Mouse (Mus musculus) heart, postnatal 4 days (tissue): ENCODE measurements at regions not wholly inside any gene's neighbourhood (a gene's known extent, or its start where the extent isn't known, plus 50 kb on each side); places are given as distances from the start of the nearest gene placed in this dataset.

Source experiments
- DNase-seq: peaks from one replicate; pipeline ENCODE4 v3.0.0; 2021

DNA sequence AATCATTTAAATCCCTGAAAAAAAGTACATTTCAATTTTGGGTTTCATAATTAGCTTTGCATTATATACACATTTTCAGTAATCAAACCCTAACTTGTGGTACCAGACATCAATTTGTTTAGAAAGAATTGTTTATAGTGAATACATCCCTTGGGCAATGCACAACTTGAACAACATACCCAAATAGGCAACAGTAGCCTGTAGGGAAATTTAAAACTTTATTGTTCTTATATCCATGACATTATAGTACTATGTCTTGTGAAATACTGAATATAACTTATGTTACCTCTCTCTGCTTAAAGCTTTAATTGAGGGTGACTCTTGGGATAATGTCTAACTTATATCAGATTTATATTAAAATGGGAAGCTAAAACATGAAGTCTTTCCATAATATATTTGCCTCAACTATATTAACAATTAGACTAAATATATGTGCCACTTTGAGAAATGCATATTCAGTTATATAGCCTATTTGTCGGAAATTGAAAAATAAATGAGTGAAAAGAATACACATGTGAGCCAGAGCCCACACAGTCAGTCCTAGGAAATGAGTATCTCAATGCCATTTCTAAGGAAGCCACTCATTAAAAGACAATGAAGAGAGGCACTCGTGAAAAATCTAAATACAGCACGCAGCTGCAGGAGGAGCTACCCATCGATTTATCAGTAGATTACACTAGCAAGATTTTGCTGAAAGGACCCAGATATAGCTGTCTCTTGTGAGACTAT is 458.1 kb upstream of the Slitrk6 start:
- DNase-seq: no peak

DNA sequence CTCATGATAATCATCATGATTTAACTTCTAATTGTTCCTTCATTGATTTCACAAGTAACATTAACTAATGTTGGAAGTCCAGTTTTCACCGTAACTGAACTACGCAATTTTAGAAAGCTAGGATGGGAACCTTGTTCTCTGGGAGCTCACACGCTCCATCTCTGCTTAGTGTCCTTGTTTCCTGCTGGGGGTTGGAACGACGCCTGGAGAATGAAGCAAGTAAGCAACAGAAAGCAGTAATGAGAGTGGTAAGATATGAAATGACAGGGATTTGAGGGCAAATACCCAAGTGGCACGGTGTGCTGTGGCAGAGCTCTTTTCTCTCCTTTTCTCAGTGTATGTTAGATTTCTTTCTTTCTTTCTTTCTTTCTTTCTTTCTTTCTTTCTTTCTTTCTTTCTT is 448.0 kb upstream of the Slitrk5 start:
- DNase-seq: no peak

DNA sequence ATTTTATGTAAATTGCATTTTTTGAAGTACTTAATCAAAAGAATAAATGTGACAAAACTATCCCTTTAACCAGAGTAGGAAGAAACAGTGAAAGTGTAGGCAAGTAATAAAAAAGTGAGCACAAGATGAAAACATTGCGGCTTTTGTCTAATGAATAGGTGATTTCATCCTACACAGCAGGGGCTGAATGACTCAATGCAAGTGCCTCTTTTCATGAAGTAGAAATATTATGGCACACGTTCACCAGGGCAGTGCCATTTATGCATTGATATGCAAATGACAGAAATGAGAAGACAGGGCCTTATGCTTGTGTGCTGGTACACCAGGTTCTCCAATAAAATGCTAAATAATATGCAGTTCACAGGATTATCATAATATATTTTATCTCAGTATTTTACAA is 435.8 kb upstream of the Slitrk5 start:
- DNase-seq: no peak

DNA sequence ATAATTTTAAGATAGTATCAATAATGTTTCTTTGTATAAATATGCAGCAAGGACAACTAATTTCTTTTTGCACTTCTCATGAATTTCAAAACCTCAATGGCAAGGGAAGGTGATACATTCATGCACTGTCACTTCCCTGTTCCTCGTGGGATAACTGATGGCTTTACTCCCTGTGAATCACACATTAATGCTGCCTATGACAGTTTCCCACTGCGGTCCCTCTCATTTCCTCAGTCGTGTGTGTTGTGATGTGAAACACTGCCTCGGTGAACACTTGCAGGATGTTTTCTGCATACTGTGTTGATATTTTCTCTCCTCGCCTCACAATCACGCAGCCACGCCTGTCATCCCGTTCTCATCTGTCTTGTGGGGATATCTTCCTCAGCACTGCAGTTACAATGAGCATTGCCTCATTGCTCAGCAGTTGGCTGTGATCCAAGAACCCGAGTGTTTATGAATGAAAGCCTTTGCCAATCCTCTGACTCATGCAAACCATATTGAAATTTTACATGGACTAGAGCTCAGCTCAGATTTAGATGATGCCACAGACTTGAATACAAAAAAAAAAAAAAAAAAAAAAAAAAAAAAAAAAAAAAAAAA is 425.4 kb upstream of the Slitrk5 start:
- peak; percentile 56 for DNase-seq

DNA sequence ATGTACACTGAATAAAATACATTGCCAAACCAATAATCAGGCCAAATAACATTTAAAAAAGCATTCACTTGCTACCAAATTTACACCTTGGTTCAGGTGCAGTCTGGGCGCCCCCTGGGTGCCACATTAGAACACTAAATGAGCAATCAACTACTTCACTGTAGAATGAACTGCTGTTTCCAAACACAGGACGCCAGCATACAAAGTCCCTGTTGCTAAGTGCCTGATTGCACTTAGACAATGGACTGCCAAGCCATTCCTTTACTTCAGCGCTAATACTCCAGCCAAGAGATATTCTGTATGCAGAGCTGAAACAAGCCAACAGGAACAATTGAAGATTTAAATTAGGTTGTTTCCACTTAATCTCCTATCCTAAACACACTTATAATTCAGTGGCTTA is 421.7 kb upstream of the Slitrk5 start:
- no peak for DNase-seq

DNA sequence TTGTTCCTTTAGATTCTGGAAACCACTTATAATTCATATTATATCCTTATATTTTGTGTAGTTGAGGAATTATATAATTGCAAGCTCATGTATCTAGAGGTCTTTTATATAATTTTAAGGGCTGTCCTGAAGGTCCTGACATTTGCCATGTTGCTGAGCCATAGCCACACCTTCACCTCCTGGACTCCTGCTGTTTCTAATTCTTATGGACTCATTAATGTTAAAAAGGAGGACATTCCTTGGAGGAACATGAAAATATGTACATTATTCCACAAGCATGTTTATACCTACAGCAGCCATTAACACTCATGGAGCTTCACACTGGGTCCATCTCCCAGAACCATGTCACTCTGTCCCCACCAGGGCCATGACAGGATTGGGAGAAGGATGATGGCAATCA is 413.2 kb upstream of the Slitrk5 start:
- no peak for DNase-seq

DNA sequence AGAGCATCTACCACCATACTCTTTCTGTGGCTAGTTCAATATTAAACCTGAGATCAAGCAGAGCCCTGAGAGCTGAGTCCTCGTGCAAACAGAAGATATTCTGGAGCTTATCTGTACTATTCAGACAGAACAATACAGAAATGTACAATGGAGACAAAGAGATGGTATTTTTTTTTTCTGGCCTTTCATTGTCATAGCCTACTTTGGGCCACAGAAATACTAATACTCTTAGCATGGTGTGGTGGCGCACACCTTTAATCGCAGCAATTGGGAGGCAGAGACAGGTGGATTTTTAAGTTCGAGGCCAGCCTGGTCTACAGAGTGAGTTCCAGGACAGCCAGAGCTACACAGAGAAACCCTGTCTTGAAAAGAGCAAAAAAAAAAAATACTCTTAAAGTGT is 404.7 kb upstream of the Slitrk5 start:
- DNase-seq: no peak

DNA sequence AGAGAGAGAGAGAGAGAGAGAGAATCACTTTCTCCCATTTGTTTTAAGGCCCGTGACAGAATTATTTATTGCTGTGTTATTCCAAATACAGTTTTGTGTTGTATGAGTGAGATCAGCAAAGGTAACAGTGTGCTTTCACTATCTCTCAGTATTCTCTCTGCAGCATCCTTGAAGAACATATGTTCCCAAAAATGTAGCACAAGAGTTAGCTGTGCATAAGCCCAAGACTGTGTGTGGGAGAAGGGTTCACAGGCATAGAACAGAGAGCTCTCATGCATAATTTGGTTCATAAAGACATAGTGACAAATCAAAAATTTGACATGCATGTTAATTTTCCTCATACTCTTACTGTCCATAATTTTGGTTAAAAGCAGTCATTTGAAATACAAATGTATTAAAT is 393.5 kb upstream of the Slitrk5 start:
- DNase-seq: no peak

DNA sequence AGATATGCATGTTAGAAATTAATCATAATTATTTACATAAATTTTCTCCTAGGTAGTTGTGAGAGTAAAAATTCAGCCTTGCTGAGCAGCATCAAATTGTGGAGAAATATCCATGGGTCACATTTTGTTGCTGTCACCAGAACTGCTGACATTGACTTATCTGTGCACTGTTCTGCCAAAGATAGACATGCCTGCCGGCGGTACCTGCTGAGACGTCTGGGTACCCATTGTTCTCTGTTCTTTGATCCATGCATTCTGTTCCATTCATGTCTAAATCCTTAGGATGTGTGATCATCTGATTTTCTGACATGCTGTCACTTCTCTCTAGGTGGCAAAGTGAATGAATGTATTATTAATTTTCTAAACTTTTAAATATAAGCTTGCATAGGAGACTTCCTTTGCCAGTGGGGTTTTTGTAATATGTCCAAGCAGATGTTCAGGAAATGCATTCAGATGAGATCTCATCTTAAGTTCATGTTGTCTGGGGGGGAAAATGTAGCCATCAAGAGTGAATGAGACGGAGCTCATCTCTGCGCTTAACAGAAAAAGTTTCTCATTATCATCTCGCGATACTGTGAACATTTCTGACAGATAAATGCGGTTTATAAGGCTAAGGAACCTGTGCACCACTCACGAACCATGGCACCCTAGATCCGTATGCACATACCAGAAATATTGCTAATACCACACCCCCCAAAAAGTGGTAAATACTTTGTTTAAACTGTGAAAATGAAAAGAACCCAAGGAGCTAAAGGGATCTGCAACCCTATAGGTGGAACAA is 391.0 kb upstream of the Slitrk5 start:
- no peak for DNase-seq

DNA sequence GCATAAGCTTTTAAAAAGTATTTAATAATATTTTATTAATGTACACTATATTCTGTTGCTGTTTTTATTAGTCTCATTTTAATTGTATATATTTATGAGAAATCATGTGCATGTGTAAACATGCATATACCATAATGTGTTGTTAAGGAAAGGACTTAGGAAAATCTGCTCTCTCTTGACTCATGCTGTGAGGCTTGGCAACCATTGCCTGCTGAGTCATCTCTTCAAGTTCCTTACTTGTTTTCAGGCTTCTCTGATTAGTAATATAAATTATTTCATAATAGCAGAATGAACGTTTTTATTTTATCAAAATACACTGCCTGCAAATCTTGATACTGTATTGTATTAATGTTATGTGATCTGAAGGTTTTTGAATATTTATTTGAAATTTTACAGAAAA is 388.9 kb upstream of the Slitrk5 start:
- DNase-seq: no peak

DNA sequence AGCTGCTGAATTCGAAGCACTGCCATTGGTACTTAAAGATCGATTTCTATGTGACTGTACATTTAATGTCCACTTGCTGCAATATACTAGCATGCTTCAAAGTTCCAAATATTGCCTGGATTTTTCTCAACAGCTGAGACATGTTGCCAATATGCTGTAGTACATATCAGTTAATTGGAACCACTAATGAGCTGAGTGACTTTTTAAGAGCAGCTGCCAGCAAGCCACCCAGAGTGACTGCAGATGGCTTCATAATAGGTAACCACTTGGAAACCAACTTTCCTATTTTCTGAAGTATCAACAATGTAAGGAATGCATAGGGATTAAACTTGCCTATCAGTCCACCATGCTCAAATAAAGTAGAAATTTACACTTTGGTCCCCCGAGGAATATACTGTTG is 379.4 kb upstream of the Slitrk5 start:
- DNase-seq: no peak

DNA sequence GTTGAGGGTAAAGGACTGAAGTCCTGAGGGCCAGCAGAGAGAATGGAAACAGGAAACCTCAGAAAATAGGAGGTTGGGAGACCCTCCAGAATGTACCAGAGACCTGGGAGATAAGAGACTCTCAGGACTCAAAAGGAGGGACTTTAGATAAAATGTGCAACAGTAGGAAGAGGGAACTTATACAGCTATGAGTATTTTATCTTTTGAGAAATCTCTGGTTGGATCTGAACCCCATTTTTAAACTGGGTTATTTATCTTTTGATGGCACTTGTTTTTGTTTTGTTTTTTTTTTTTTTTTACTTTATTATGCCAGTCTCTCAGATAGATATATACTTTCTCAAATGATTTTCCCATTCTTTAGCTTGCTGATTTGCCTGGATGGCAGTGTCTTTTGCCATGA is 377.1 kb upstream of the Slitrk5 start:
- no peak for DNase-seq

DNA sequence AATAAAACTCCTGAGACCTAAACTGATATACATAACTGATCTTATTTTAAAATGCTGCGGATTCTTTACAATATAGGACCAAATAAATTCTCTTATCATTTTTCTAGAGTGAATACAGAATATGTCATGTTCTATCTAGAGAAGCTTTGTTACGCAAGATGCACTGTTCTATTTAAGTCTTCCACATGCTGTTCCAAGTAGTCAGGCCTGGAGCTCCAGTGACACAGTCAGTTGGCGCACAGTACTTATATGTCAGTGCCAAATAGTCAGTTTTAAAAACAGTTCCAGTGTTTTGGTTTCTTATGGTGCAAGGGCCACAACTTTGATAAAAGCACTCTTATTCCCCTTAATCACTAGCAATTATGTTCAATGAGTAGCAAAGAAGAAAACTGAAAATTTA is 344.3 kb upstream of the Slitrk5 start:
- DNase-seq: no peak

DNA sequence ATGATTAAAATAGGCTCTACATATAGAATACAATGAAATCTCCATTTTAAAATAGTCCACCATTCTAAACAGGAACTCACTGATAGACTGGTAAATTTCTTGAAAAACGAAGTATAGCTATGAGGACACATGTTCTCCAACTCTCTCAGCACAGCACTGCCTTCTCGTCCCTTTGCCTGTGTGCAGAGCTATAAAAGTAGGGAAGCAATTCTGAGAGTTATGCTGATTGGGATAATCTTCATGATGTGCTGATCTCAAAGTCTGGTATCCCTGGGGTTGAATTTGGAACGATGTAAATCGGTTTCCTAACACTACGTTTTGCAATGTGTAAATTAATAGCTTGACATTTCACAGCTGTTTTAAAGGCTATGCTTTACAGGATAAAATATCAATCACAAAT is 321.4 kb upstream of the Slitrk5 start:
- no peak for DNase-seq

DNA sequence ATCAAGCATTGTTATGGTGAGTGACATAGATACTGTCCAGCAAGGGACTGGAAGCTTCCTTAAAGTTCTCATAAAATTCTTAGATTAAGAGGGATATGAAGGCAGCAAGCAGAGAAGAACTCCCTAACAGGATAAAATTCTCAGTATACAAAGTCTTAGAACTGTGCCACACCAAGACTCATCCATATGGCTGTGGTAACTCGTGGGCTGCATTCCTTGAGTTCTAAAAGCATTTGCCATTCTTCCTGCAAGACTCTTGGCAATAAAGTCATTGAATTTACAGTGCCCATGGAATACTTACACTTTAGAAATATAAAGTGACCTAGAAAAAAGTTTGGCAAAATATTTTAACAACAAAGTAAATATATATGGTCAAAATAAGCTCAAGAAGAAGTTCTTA is 278.1 kb upstream of the Slitrk5 start:
- DNase-seq: no peak

DNA sequence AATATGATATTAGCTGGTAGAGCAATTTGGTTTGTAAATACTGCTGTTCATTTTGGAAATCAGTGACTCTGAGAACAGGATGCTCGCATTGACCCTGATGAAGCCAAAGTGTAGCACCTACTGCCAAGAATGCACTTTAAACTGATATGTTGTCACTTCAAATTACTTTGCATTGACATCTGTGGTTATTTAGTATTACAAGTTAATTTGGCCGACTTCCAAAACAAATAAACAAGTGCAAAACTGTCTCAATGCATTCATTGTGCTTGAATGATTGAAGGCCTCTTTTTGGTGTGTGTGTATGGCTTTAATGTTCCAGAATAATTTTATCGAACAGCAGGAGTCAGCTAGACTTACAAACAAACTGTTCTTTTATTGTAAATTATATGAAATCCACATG is 274.1 kb upstream of the Slitrk5 start:
- DNase-seq: no peak

DNA sequence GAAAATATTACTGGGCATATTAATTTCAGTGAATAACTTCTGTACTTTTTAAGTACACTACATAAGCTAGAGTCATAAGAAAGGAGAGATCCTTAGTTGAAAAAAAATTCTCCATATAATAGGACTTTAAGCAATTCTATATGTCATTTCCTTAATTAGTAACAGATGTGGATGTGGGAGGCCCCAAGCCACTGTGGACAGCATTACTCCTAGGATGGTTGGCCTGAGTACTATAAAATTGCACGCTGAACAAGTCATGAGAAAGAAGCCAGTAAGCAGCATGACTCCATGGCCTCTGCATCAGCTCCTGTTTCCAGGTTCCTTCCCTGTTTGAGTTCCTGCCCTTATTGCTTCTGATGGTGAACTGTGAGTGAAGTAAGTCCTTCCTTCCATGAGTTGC is 272.4 kb upstream of the Slitrk5 start:
- DNase-seq: no peak

DNA sequence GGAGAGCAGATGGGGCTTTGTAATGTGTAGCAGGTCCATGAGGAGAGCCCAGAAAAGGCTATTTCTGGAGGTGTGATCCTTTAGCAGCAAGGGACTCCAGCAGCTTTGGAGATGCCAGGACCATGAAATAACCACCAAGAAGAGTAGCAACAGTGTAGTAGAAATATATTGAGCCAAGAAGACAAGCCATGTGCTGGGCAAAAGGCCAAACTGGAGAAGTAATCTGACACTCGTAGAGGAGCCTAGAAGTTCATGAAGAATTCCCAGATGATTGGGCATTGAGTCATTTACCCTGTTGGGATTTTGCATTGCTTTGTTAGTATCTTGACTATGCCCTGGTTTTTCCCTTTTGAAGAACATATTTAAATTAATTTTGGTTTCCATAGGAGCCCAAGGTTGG is 271.3 kb upstream of the Slitrk5 start:
- DNase-seq: peak; percentile 9

DNA sequence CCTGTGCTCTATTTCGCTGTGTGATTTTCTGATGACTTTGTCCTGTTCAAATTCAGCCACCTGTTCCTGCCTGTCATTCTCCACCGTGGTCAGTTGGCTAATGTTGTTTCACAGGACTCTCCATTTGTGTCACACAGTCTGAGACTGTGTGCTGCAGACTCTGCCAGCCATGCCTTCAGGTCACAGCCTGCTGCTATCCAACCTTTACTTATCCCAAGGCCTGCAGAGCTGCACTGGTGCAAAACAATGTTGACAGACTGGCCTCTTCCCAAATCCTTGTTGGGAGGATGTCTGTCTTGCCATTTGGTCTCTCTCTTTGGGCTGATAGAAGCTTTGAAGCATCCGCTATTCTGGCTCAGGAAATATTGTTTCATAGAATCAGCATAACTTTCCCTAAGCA is 261.4 kb upstream of the Slitrk5 start:
- DNase-seq: no peak

DNA sequence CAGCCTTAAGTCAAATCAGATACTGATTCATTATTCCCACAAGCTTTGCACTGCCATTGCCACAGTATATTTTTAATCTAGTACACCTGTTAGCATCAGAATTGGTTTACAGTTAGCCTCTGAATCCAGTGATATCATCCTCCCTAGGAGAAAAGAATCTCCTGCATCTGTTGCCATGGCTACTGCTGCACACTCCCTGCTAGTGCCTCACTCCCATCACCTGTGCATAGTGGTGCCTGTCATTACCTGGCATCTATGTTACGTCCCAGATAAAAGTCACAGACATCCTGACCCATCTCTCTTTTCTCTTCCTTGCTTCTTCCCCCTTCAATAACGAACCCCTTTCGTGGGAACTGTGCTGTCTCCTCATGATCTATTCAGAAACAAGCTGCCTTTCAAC is 256.4 kb upstream of the Slitrk5 start:
- DNase-seq: no peak

DNA sequence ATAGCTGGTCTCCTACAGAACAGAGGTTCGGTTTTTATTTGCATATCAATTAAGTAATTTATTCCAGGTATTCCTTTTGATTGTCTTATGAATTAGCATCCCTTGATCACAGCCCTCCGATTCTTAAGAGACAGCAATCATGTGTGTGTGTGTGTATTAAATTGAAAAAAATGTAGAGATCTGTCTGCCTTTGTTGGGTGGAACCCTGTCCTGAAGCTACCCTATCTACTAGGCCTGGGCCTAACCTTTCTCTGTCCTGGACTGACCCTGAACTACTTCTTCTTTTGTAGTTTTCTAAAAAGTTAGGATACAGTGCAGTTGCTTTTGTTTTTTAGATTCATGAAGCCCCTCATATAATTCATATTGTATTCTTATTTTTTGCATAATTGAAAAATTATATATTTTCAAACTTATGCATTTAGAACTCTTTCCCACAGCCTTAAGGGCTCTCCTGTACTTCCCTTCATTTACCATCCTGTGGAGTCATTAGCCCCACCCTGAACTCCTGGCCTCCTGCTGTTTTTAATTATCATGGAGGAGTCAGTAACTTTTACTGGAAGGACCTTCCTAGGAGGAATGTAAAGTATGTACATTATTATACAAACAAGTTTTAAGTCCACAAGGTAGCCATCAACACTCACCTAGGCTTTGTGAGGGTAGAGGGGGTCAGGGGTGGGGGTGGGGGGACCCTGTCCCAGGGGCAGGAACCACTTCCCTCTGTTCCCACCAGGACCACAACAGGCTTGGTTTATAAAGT is 245.6 kb upstream of the Slitrk5 start:
- DNase-seq: no peak
